Mouse (Mus musculus): Measurements from ENCODE around the gene Evi2b. TPM values are rescaled to one million over a fixed set of nuclear protein-coding genes. Genes with fewer than 3 reads are reported as not detected.

The Evi2b gene
- polyA plus RNA-seq, 1 experiment from 2014 or later = 0.14 TPM

DNA sequence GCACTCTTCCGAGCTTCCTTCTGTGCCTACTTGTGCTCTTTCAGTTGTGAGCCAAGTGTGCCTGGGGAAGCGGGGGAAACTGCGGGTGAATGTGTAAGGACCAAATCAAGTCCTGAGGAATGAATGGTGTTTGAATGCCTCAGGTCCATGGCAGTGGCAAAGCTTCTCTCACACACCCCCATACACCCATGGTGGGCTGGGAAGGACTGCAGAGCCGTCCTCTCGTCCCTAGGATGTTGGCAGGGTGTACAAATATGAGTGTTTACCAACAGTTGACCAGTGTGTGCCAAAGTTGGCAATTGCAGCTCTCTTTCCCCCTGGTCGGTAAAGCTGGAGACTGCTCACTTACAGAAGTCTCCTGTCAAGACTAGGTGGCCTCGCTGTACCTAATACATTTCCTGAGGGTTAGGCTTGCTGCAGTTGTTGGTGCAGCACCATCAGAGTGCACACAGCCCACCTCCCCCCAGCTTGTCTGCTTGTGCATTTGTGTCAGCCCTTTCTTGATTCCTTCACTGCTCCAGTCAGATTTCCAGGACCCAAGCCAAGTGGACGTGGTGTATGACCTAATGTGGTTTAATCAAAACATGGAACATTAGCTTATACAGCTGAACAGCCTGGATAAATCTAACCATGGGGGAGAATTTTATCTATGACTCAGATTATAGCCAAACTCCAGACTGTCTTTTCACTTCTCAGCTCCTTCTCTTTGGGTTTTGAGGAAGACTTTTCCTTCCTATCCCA, 10.6 kb upstream of the Evi2b start:
- Histone ChIP-seq H3K9ac (replicated peaks; ENCODE audit: low read depth, low read length) (no peak overlapping the region), H3K4me2 (ENCODE audit: low read length) (no peak overlapping the region), H3K9me3 (ENCODE audit: control insufficient read depth, low read length) (no peaks in the 10 kb centered on the region), H3K27ac (ENCODE audit: low read length) (no peak overlapping the region; the same call in 1 of the 2 replicates), H3K4me3 (replicated peaks; ENCODE audit: low read length) (no peak overlapping the region), H3K4me1 (replicated peaks; ENCODE audit: control insufficient read depth, insufficient read depth, low read length) (peaks cover 5% of the 10 kb centered on the region), H3K27me3 (replicated peaks; ENCODE audit: control insufficient read depth, insufficient read depth, low read length) (no peaks in the 10 kb centered on the region), H3K36me3 (ENCODE audit: control insufficient read depth, insufficient read depth) (no peaks in the 10 kb centered on the region)
- no peak for ATAC-seq
- WGBS = 58% methylated on average over 8 of the region's 8 CpGs

DNA sequence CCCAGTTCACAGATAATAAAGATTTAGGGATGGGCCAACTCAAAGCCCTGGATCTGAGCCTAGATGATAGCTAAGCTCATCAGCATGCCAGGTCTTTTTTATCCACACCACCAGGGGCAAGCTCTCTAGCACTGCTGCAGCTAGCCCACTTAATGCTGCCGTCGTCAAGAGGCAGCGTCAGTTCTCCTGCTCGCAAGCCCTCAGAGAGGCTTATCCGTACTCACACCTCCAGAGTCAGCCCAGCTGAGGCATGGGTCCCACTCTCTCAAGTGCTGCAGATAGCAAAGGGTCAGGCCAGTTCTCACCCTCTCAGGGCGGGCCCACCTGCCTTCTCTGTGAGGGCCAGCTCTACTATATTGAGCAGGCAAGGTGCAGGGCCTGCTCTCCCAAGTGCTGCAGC, 9.7 kb upstream of the Evi2b start:
- no peak overlapping the region for H3K27ac ChIP-seq (ENCODE audit: low read length)
- no peaks in the 10 kb centered on the region for H3K9me3 ChIP-seq (ENCODE audit: control insufficient read depth, low read length)
- H3K9ac ChIP-seq (replicated peaks; ENCODE audit: low read depth, low read length) = no peak overlapping the region
- peaks cover 5% of the 10 kb centered on the region for H3K4me1 ChIP-seq (replicated peaks; ENCODE audit: control insufficient read depth, insufficient read depth, low read length)
- H3K4me2 ChIP-seq (ENCODE audit: low read length) = no peak overlapping the region
- H3K36me3 ChIP-seq (ENCODE audit: control insufficient read depth, insufficient read depth) = no peaks in the 10 kb centered on the region
- no peaks in the 10 kb centered on the region for H3K27me3 ChIP-seq (replicated peaks; ENCODE audit: control insufficient read depth, insufficient read depth, low read length)
- H3K4me3 ChIP-seq (replicated peaks; ENCODE audit: low read length) = no peak overlapping the region
- WGBS = 86% methylated on average over 6 of the region's 6 CpGs
- ATAC-seq = no peak

DNA sequence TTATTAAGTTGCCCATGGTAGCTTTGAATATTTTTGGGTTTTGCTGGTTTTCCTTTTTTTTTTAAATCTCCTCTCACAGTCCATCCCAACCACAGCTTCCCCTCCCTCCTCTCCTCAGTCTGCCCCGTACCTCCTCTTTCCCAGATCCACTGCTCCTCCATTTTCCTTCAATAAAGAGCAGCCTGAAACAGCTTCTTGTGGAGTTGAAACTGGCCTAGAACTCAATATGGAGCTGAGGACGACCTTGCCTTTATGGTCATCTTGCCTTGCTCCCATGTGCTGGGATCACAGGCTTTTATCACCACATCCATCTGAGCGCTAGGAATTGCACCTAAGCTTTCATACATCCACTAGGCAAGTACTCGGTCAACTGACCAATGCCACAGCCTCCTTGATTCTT, 7.9 kb upstream of the Evi2b start:
- no peaks in the 10 kb centered on the region for H3K27me3 ChIP-seq (replicated peaks; ENCODE audit: control insufficient read depth, insufficient read depth, low read length)
- H3K36me3 ChIP-seq (ENCODE audit: control insufficient read depth, insufficient read depth) = no peaks in the 10 kb centered on the region
- H3K9ac ChIP-seq (replicated peaks; ENCODE audit: low read depth, low read length) = no peak overlapping the region
- no peak overlapping the region for H3K4me2 ChIP-seq (ENCODE audit: low read length)
- no peak overlapping the region for H3K27ac ChIP-seq (ENCODE audit: low read length)
- H3K4me3 ChIP-seq (replicated peaks; ENCODE audit: low read length) = no peak overlapping the region
- no peak for ATAC-seq
- no peaks in the 10 kb centered on the region for H3K9me3 ChIP-seq (ENCODE audit: control insufficient read depth, low read length)
- peaks cover 5% of the 10 kb centered on the region for H3K4me1 ChIP-seq (replicated peaks; ENCODE audit: control insufficient read depth, insufficient read depth, low read length)
- WGBS = 97% methylated on average over 4 of the region's 4 CpGs

DNA sequence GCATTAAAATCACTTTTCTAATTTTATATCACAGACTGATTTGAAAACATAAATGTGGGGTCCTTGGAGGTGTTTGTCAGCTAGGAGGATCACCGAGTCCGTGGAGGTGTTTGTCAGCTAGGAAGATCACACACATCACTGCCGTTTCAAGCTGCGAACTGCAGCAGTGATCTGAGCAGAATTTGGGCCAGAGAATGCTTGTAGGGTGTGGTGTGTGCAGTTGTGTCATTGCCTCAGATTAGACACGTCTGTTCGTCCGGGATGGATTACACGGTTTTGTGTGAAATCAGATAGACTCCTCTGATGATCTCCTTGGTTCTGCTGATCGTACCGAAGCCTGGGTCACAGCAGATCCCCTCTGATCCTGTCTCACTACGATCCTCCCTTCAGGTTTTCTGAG, 7.2 kb upstream of the Evi2b start:
- Histone ChIP-seq H3K9me3 (ENCODE audit: control insufficient read depth, low read length) (no peaks in the 10 kb centered on the region), H3K4me3 (replicated peaks; ENCODE audit: low read length) (no peak overlapping the region), H3K9ac (replicated peaks; ENCODE audit: low read depth, low read length) (no peak overlapping the region), H3K4me2 (ENCODE audit: low read length) (no peak overlapping the region), H3K27me3 (replicated peaks; ENCODE audit: control insufficient read depth, insufficient read depth, low read length) (no peaks in the 10 kb centered on the region), H3K27ac (ENCODE audit: low read length) (no peak overlapping the region), H3K36me3 (ENCODE audit: control insufficient read depth, insufficient read depth) (no peaks in the 10 kb centered on the region), H3K4me1 (replicated peaks; ENCODE audit: control insufficient read depth, insufficient read depth, low read length) (peaks cover 5% of the 10 kb centered on the region)
- ATAC-seq = no peak
- whole genome bisulfite sequencing = 92% methylated on average over 11 of the region's 11 CpGs

DNA sequence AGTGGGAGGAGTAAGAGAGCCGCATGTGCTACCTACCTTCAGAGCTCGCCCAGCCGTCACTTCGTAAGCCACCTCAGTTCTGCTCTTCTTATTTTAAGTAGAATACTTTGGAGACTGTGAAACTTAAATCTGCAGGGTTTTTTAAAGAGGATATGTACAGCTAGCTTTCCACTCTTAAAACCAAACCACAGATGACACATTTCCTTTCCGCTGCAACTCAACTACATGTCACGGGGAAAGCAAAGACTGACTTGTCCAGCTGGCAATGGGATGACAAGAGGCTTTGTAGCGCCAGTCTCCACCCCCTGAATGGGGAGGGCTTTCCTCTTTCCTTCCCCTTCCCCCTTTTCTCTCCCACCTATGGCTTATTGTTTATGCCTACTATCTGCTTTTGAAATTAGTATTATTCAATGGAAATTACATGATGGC, 6.8 kb upstream of the Evi2b start, which contains the start of the genes Evi2 and Evi2a:
Gene Evi2 (minus strand): TSS at position 257 of the 429 bp plus-strand sequence.
Gene Evi2a (minus strand): TSS at position 277 of the 429 bp plus-strand sequence.
- Histone ChIP-seq H3K27ac (ENCODE audit: low read length) (no peak within 1 kb of the TSS), H3K27me3 (replicated peaks; ENCODE audit: control insufficient read depth, insufficient read depth, low read length) (no peaks in the 10 kb centered on the region), H3K4me3 (replicated peaks; ENCODE audit: low read length) (no peak within 1 kb of the TSS), H3K4me2 (ENCODE audit: low read length) (no peak within 1 kb of the TSS), H3K36me3 (ENCODE audit: control insufficient read depth, insufficient read depth) (no peaks in the 10 kb centered on the region), H3K4me1 (replicated peaks; ENCODE audit: control insufficient read depth, insufficient read depth, low read length) (peaks cover 5% of the 10 kb centered on the region), H3K9me3 (ENCODE audit: control insufficient read depth, low read length) (no peaks in the 10 kb centered on the region), H3K9ac (replicated peaks; ENCODE audit: low read depth, low read length) (no peak within 1 kb of the TSS)
- whole genome bisulfite sequencing = 85% methylated on average over 7 of the region's 7 CpGs
- ATAC-seq = no peak

DNA sequence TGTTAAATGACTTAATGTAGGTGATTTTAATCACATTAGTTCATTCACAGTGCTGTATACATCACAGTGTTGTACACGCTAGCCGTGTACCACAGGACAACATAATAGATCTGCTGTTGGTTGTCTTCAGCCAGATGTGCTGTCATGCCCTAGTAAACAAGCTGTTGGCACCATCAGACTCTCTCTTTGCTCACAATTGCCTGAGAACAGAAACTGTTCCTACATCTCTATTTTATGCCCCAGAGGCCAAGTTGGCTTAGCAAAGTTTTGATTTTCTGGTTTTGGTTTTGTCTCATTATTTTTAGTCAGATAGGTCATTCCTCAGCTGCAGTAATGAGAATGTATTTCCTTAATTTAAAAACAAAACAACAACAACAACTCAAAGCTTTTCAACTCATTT, 6.2 kb upstream of the Evi2b start:
- Histone ChIP-seq H3K27ac (ENCODE audit: low read length) (no peak overlapping the region), H3K9ac (replicated peaks; ENCODE audit: low read depth, low read length) (no peak overlapping the region), H3K9me3 (ENCODE audit: control insufficient read depth, low read length) (no peaks in the 10 kb centered on the region), H3K4me2 (ENCODE audit: low read length) (no peak overlapping the region), H3K27me3 (replicated peaks; ENCODE audit: control insufficient read depth, insufficient read depth, low read length) (no peaks in the 10 kb centered on the region), H3K4me3 (replicated peaks; ENCODE audit: low read length) (no peak overlapping the region), H3K36me3 (ENCODE audit: control insufficient read depth, insufficient read depth) (no peaks in the 10 kb centered on the region), H3K4me1 (replicated peaks; ENCODE audit: control insufficient read depth, insufficient read depth, low read length) (peaks cover 5% of the 10 kb centered on the region)
- WGBS = 88% methylated on average over 2 of the region's 2 CpGs
- ATAC-seq = no peak

DNA sequence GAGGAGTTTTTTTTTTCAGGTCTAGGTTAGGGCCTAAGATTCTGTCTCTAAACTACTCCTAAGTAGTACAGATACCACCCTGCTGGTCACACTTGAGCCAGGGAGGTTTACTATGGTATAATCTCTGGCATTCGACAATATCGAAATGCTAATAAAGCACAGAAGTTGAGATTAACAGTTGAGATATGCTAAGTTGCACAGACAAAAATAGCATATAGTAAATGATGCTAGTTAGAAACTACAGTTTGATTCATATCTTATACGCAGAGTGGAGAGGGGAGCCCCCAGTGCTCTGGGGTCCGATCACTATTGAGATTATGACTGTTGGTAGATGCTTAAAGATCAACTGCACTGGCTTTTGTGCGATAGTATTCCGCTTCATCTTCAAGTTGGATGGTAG, 5.7 kb upstream of the Evi2b start:
- Histone ChIP-seq H3K4me2 (ENCODE audit: low read length) (no peak overlapping the region), H3K9ac (replicated peaks; ENCODE audit: low read depth, low read length) (no peak overlapping the region), H3K4me1 (replicated peaks; ENCODE audit: control insufficient read depth, insufficient read depth, low read length) (peaks cover 4% of the 10 kb centered on the region), H3K4me3 (replicated peaks; ENCODE audit: low read length) (no peak overlapping the region), H3K27ac (ENCODE audit: low read length) (no peak overlapping the region), H3K9me3 (ENCODE audit: control insufficient read depth, low read length) (no peaks in the 10 kb centered on the region), H3K36me3 (ENCODE audit: control insufficient read depth, insufficient read depth) (no peaks in the 10 kb centered on the region), H3K27me3 (replicated peaks; ENCODE audit: control insufficient read depth, insufficient read depth, low read length) (no peaks in the 10 kb centered on the region)
- WGBS = 97% methylated on average over 6 of the region's 6 CpGs
- no peak for ATAC-seq

DNA sequence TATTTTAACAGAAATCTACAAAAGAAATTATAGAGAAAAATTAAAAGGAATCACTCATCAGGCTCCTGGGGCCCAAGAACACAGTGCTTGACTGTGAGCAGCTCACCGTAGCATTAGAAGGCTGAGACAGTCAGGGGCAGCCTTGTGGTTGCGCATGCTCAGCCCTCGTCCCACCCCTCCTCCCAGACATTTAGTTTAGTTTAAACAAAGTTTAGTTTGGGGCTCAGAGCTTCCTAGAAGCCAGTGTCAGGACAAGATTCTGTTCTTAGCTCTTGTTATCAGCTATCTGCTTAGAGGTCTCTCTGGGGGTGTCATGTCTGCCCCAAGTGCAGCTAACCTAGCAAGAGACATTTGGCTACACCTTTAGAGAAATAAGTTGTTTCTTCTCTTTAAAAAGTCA, 5.0 kb upstream of the Evi2b start:
- no peaks in the 10 kb centered on the region for H3K4me1 ChIP-seq (replicated peaks; ENCODE audit: control insufficient read depth, insufficient read depth, low read length)
- 94% methylated on average over 3 of the region's 3 CpGs for WGBS
- no peak overlapping the region for H3K4me3 ChIP-seq (replicated peaks; ENCODE audit: low read length)
- H3K9ac ChIP-seq (replicated peaks; ENCODE audit: low read depth, low read length) = no peak overlapping the region
- H3K36me3 ChIP-seq (ENCODE audit: control insufficient read depth, insufficient read depth) = no peaks in the 10 kb centered on the region
- ATAC-seq = no peak
- no peaks in the 10 kb centered on the region for H3K9me3 ChIP-seq (ENCODE audit: control insufficient read depth, low read length)
- no peak overlapping the region for H3K27ac ChIP-seq (ENCODE audit: low read length)
- H3K4me2 ChIP-seq (ENCODE audit: low read length) = no peak overlapping the region
- H3K27me3 ChIP-seq (replicated peaks; ENCODE audit: control insufficient read depth, insufficient read depth, low read length) = no peaks in the 10 kb centered on the region

DNA sequence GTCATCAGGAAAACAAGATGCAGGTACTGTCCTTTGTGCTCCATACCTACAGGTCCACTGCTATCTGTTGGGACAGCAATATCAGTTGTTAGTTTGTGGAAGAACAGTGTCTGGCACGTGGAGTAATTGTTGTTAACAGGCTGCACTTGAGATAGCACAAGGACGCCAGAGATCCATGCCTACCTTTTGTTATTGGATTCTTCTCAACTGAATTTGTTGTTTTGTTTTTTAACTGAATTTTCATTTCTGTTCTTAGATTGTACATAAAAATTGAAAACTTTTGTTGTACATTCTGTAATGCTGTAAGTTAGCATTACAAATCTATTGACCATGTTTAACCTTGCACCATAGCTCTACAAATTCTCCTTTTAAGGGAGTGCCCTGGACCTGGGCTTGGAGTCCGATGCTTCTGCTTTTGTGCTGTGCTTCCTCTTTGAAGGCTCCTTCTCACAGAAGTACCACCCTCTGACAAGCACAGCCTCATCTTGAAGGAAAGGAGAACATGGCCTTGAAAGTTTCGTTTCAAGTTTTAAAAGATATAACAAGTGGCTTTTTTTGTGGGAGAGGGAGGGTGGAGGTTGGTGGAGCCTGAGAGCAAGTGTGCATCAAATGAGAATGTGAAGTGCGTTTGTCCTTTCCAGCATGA, 4.3 kb upstream of the Evi2b start:
- no peak for ATAC-seq
- no peak overlapping the region for H3K4me2 ChIP-seq (ENCODE audit: low read length)
- no peaks in the 10 kb centered on the region for H3K36me3 ChIP-seq (ENCODE audit: control insufficient read depth, insufficient read depth)
- no peaks in the 10 kb centered on the region for H3K27me3 ChIP-seq (replicated peaks; ENCODE audit: control insufficient read depth, insufficient read depth, low read length)
- 91% methylated on average over 5 of the region's 5 CpGs for WGBS
- no peaks in the 10 kb centered on the region for H3K4me1 ChIP-seq (replicated peaks; ENCODE audit: control insufficient read depth, insufficient read depth, low read length)
- H3K4me3 ChIP-seq (replicated peaks; ENCODE audit: low read length) = no peak overlapping the region
- H3K9ac ChIP-seq (replicated peaks; ENCODE audit: low read depth, low read length) = no peak overlapping the region
- no peak overlapping the region for H3K27ac ChIP-seq (ENCODE audit: low read length)
- H3K9me3 ChIP-seq (ENCODE audit: control insufficient read depth, low read length) = no peaks in the 10 kb centered on the region
